Mouse (Mus musculus) myocyte (in vitro differentiated cells): Measurements from ENCODE around the gene Tmem210. TPM values are rescaled to one million over a fixed set of nuclear protein-coding genes. Genes with fewer than 3 reads are reported as not detected.

Experiments
- H3K27me3 ChIP-seq: one replicate; pipeline ENCODE4 v1.6.1; 2011; ENCODE audit not compliant: control insufficient read depth, insufficient read depth, insufficient read length
- H3K36me3 ChIP-seq: one replicate; pipeline ENCODE4 v1.6.1; 2011; ENCODE audit not compliant: control insufficient read depth, insufficient read depth
- H3K4me2 ChIP-seq: one replicate; pipeline ENCODE4 v1.6.1; 2011; ENCODE audit warnings: low read depth, control low read depth
- H3K4me3 ChIP-seq: one replicate; pipeline ENCODE4 v1.5.1; 2011; ENCODE audit warnings: mild to moderate bottlenecking, control low read depth, moderate library complexity
- H3K79me2 ChIP-seq: one replicate; pipeline ENCODE4 v1.6.1; 2011; ENCODE audit not compliant: control insufficient read depth, insufficient read depth
- H3ac ChIP-seq: one replicate; pipeline ENCODE4 v1.6.1; 2011; ENCODE audit not compliant: control insufficient read depth, insufficient read length
- CEBPB ChIP-seq: IDR thresholded peaks from 2 replicates; pipeline ENCODE4 v1.6.1; 2011; ENCODE audit warnings: mild to moderate bottlenecking, moderate library complexity; ENCODE audit not compliant: poor library complexity, insufficient read depth, severe bottlenecking
- E2F4 ChIP-seq: IDR thresholded peaks from one replicate; pipeline ENCODE4 v1.6.1; 2011; ENCODE audit warnings: mild to moderate bottlenecking, control low read depth, moderate library complexity; ENCODE audit not compliant: insufficient read depth
- MAX ChIP-seq: IDR thresholded peaks from one replicate; pipeline ENCODE4 v1.6.1; 2011; ENCODE audit warnings: low read depth, mild to moderate bottlenecking, control low read depth
- MYOD1 ChIP-seq, 3 experiments: IDR thresholded peaks; one replicate each; pipeline ENCODE4 v1.6.1; 2011; ENCODE audit warnings: control low read depth in 2 of 3, low read depth in 2 of 3, mild to moderate bottlenecking in 2 of 3, moderate library complexity in 1 of 3; ENCODE audit not compliant: insufficient read length in 2 of 3, control insufficient read depth in 1 of 3
- MYOG ChIP-seq, 3 experiments: IDR thresholded peaks; one replicate each; pipeline ENCODE4 v1.6.1; 2011; ENCODE audit warnings: control low read depth in 2 of 3, low read depth in 2 of 3, mild to moderate bottlenecking in 2 of 3; ENCODE audit not compliant: insufficient read length in 2 of 3, control insufficient read depth in 1 of 3, insufficient read depth in 1 of 3
- POLR2A ChIP-seq: IDR thresholded peaks from one replicate; pipeline ENCODE4 v1.6.1; 2011; ENCODE audit warnings: low read depth, mild to moderate bottlenecking, control low read depth, moderate library complexity; ENCODE audit not compliant: insufficient read length
- POLR2AphosphoS2 ChIP-seq: IDR thresholded peaks from one replicate; pipeline ENCODE4 v1.6.1; 2011; ENCODE audit warnings: low read depth, control low read depth; ENCODE audit not compliant: insufficient read length
- REST ChIP-seq: IDR thresholded peaks from one replicate; pipeline ENCODE4 v1.6.1; 2011; ENCODE audit warnings: mild to moderate bottlenecking, control low read depth, moderate library complexity; ENCODE audit not compliant: insufficient read depth, insufficient read length
- SRF ChIP-seq: IDR thresholded peaks from one replicate; pipeline ENCODE4 v1.6.1; 2011; ENCODE audit warnings: low read depth; ENCODE audit not compliant: control insufficient read depth, insufficient read length
- TCF12 ChIP-seq: IDR thresholded peaks from one replicate; pipeline ENCODE4 v1.6.1; 2011; ENCODE audit warnings: mild to moderate bottlenecking, control low read depth; ENCODE audit not compliant: poor library complexity, insufficient read depth, severe bottlenecking
- TCF3 ChIP-seq: IDR thresholded peaks from one replicate; pipeline ENCODE4 v1.6.1; 2011; ENCODE audit warnings: low read depth, control low read depth; ENCODE audit not compliant: insufficient read length
- USF1 ChIP-seq: IDR thresholded peaks from one replicate; pipeline ENCODE4 v1.6.1; 2011; ENCODE audit warnings: low read depth, mild to moderate bottlenecking, control low read depth, moderate library complexity
- polyA plus RNA-seq: library from polyadenylated mRNA; unstranded; fragments of >200 nt; fragmentation: generic; extraction: Trizol; gene quantifications from one replicate; pipeline ENCODE4 v1.2.1, GENCODE M21; 2012; ENCODE audit warnings: missing spikeins

The Tmem210 gene
- polyA plus RNA-seq, 1 experiment: 0.40 TPM

DNA sequence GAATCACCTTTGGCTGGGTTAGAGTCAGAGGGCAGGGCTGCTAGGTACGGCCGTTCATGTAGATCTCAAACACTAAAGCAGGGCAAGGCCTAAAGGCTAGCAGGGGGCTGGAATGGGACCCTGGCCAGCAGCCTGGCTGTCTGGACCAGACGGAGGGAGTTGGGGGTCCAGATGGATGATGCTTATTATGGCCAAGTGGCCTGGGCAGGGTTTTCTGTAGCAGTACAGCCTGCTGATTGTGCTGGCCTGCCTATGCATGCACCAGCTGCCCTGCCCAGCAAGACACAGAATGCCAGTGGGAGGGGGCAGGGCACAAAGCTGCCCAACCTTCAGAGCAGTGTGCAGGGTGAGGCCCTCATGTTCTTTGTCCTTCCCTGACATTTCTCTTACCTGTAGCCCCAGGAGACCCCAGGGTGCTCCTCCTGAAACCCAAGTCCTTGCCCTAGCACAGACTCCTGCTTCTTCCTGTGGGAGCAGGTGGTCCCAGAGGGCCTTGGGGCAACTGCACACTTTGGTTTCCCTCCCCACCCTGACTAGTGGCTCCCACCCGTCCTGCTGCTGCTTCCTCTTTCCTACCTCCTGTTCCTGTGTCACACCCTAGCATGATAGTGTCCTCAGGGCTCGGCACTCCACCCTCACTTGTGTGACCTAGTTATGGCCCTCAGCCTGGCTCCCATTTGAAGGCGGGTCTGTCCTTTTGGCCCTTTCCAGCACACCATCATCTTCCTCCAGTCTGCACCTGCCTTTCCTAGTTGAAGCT, 21.9 kb upstream of the Tmem210 start:
- no peaks in the 10 kb centered on the region for H3K36me3 ChIP-seq
- peak overlapping the region; percentile 77 for H3K4me2 ChIP-seq
- H3K79me2 ChIP-seq: peaks cover 10% of the 10 kb centered on the region
- no peak overlapping the region for H3ac ChIP-seq
- no peak for TF ChIP-seq POLR2AphosphoS2
- no peak for TF ChIP-seq SRF
- TF ChIP-seq REST: no peak
- peak in 1 of 3 experiments; percentile 61 for TF ChIP-seq MYOG (IDR thresholded peaks at IDR 0.05; ENCODE audit: control insufficient read depth in 1 of 3, insufficient read depth in 1 of 3, insufficient read length in 2 of 3, low read depth in 2 of 3)
- peak in 1 of 3 experiments; percentile 65 for TF ChIP-seq MYOD1 (IDR thresholded peaks at IDR 0.05; ENCODE audit: control insufficient read depth in 1 of 3, insufficient read length in 2 of 3, low read depth in 2 of 3)
- peak overlapping the region; percentile 28 for H3K4me3 ChIP-seq
- H3K27me3 ChIP-seq: no peaks in the 10 kb centered on the region

- Histone ChIP-seq H3K4me2 (peak overlapping the region; percentile 77), H3K27me3 (no peaks in the 10 kb centered on the region), H3K4me3 (peak overlapping the region; percentile 28), H3K36me3 (no peaks in the 10 kb centered on the region), H3ac (no peak overlapping the region), H3K79me2 (peaks cover 16% of the 10 kb centered on the region)
- TF ChIP-seq POLR2A (no peak), MYOD1 (IDR thresholded peaks at IDR 0.05; ENCODE audit: control insufficient read depth in 1 of 3, insufficient read length in 2 of 3, low read depth in 2 of 3) (peak in 1 of 3 experiments; percentile 26)
Observed at GRCm38 (mm10) chr2:25266720-25267119, 21.2 kb upstream of the Tmem210 start.

- Histone ChIP-seq H3ac (no peak overlapping the region), H3K27me3 (no peaks in the 10 kb centered on the region), H3K4me2 (peak overlapping the region; percentile 21), H3K79me2 (peaks cover 18% of the 10 kb centered on the region), H3K36me3 (no peaks in the 10 kb centered on the region), H3K4me3 (peak overlapping the region; percentile 28)
- TF ChIP-seq POLR2AphosphoS2 (no peak), MYOG (IDR thresholded peaks at IDR 0.05; ENCODE audit: control insufficient read depth in 1 of 3, insufficient read depth in 1 of 3, insufficient read length in 2 of 3, low read depth in 2 of 3) (peak in 1 of 3 experiments; percentile 60), MYOD1 (IDR thresholded peaks at IDR 0.05; ENCODE audit: control insufficient read depth in 1 of 3, insufficient read length in 2 of 3, low read depth in 2 of 3) (peak in 1 of 3 experiments; percentile 42)
Observed at GRCm38 (mm10) chr2:25267241-25267640, 20.7 kb upstream of the Tmem210 start.

GRCm38 (mm10) chr2:25267746-25268309, 20.1 kb upstream of the Tmem210 start:
- Histone ChIP-seq H3K4me2 (peak overlapping the region; percentile 5), H3K27me3 (no peaks in the 10 kb centered on the region), H3ac (no peak overlapping the region), H3K79me2 (peaks cover 23% of the 10 kb centered on the region), H3K4me3 (no peak overlapping the region), H3K36me3 (no peaks in the 10 kb centered on the region)
- no peak for TF ChIP-seq SRF

- peaks cover 10% of the 10 kb centered on the region for H3K36me3 ChIP-seq
- H3K27me3 ChIP-seq: no peaks in the 10 kb centered on the region
- H3K4me2 ChIP-seq: peak within 1 kb of the TSS; percentile 93
- TF ChIP-seq MYOD1 (IDR thresholded peaks at IDR 0.05; ENCODE audit: control insufficient read depth in 1 of 3, insufficient read length in 2 of 3, low read depth in 2 of 3) (peak in 2 of 3 experiments; percentile 65 to 82), E2F4 (peak; percentile 8), TCF12 (no peak), CEBPB (0 out of 2 replicates have a peak, but pooled peaks have one; percentile 18), REST (no peak), USF1 (no peak), SRF (peak; percentile 94), MYOG (IDR thresholded peaks at IDR 0.05; ENCODE audit: control insufficient read depth in 1 of 3, insufficient read depth in 1 of 3, insufficient read length in 2 of 3, low read depth in 2 of 3) (peak in 2 of 3 experiments; percentile 74 to 81), POLR2AphosphoS2 (peak; percentile 98), POLR2A (peak; percentile 95), MAX (no peak), TCF3 (no peak)
- H3K79me2 ChIP-seq: peaks cover 45% of the 10 kb centered on the region
- H3K4me3 ChIP-seq: peak within 1 kb of the TSS; percentile 90
- peak within 1 kb of the TSS; percentile 52 for H3ac ChIP-seq
Observed at GRCm38 (mm10) chr2:25271827-25272511, 16.0 kb upstream of the Tmem210 start, which contains the start of the genes Ssna1 and Anapc2. TSS of gene Ssna1 (minus strand) at chr2:25272438. TSS of gene Anapc2 (plus strand) at chr2:25272478.
